Mouse (Mus musculus) lung, postnatal 0 days (tissue): ENCODE results near the gene Slc15a5. TPM values are rescaled to one million over a fixed set of nuclear protein-coding genes. Genes with fewer than 3 reads are reported as not detected.

Experiments
- ATAC-seq: fragments of 200-750 bp; cut with Nextera tagmentation; 2 replicates; pipeline ENCODE4 v1.8.0; 2017; ENCODE audit warnings: moderate library complexity
- DNase-seq: peaks from one replicate; pipeline ENCODE4 v3.0.0-alpha.2; 2016; ENCODE audit warnings: low spot score
- H3K27ac ChIP-seq: fragments of 300-500 bp; sonication (generic); 2 replicates; pipeline ENCODE4 v1.5.1; 2014; ENCODE audit warnings: antibody characterized with exemption, mild to moderate bottlenecking, low read length, mixed read lengths
- H3K27me3 ChIP-seq: fragments of 300-500 bp; sonication (generic); replicated peaks from 2 replicates; pipeline ENCODE4 v1.6.1; 2014; ENCODE audit warnings: low read length, mixed read lengths; ENCODE audit not compliant: insufficient read depth
- H3K36me3 ChIP-seq: fragments of 300-500 bp; sonication (generic); 2 replicates; pipeline ENCODE4 v1.6.1; 2014; ENCODE audit warnings: low read length, mixed read lengths; ENCODE audit not compliant: insufficient read depth
- H3K4me1 ChIP-seq: fragments of 300-500 bp; sonication (generic); 2 replicates; pipeline ENCODE4 v1.6.1; 2014; ENCODE audit warnings: antibody characterized with exemption, low read depth, low read length, mixed read lengths; ENCODE audit not compliant: insufficient read depth
- H3K4me2 ChIP-seq: fragments of 300-500 bp; sonication (generic); replicated peaks from 2 replicates; pipeline ENCODE4 v1.6.1; 2014; ENCODE audit warnings: low read depth, mild to moderate bottlenecking, low read length, moderate library complexity, mixed read lengths
- H3K4me3 ChIP-seq: fragments of 300-500 bp; sonication (generic); 2 replicates; pipeline ENCODE4 v1.5.1; 2014; ENCODE audit warnings: low read depth, low read length
- H3K9ac ChIP-seq: fragments of 300-500 bp; sonication (generic); replicated peaks from 2 replicates; pipeline ENCODE4 v1.6.1; 2014; ENCODE audit warnings: low read depth, mild to moderate bottlenecking
- H3K9me3 ChIP-seq: fragments of 300-500 bp; sonication (generic); 2 replicates; pipeline ENCODE4 v1.6.1; 2016; ENCODE audit warnings: low read length, mixed read lengths
- CTCF ChIP-seq: IDR thresholded peaks from 2 replicates; pipeline ENCODE4 v1.5.1; 2016; ENCODE audit warnings: antibody characterized with exemption, mild to moderate bottlenecking
- EP300 ChIP-seq: IDR thresholded peaks from 2 replicates; pipeline ENCODE4 v1.6.1; 2016; ENCODE audit warnings: antibody characterized with exemption, mild to moderate bottlenecking, control low read depth
- WGBS: fragments of 180-500 bp; shearing (Covaris S2); extraction: QIAGEN DNeasy Blood & Tissue Kit; methylation state at CpG from one replicate; pipeline ENCODE4 v1.1.7; 2014; 5-methylcytosine and 5-hydroxymethylcytosine counted together
- polyA plus RNA-seq: library from polyadenylated mRNA; unstranded; fragments of >200 nt; fragmentation: Nextera tagmentation; extraction: Ambion mirVana; gene quantifications from 2 replicates; pipeline ENCODE4 v1.2.1, GENCODE M21; 2015

The Slc15a5 gene
- polyA plus RNA-seq, 1 experiment from 2014 or later = not detected

DNA sequence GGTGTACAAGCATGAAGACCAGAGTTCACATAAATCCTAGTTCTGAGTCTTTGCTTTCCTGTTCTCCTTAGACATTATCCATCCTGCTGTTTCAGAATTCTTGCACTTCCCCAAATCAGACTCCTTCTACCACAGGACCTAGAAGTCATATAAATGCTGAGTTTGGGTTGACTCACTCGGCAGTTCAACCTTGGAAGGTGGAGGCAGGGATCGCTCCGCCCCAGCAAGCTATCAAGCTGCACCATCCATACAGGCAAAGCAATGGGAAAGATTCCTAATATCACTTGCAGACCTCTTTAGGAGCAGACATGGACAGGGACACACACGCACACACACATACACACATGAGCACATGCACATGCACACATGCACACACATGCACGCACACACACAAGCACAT lies 142.2 kb downstream of the Slc15a5 start:
- Histone ChIP-seq H3K27ac (no peak overlapping the region), H3K4me1 (peaks cover 12% of the 10 kb centered on the region; the same call in 1 of the 2 replicates), H3K27me3 (no peaks in the 10 kb centered on the region), H3K9me3 (no peaks in the 10 kb centered on the region), H3K4me2 (no peak overlapping the region), H3K4me3 (no peak overlapping the region), H3K36me3 (no peaks in the 10 kb centered on the region), H3K9ac (no peak overlapping the region)
- DNase-seq = no peak
- ATAC-seq = no peak
- TF ChIP-seq EP300 = no peak
- no peak for TF ChIP-seq CTCF
- 91% methylated on average over 5 of the region's 5 CpGs for WGBS

DNA sequence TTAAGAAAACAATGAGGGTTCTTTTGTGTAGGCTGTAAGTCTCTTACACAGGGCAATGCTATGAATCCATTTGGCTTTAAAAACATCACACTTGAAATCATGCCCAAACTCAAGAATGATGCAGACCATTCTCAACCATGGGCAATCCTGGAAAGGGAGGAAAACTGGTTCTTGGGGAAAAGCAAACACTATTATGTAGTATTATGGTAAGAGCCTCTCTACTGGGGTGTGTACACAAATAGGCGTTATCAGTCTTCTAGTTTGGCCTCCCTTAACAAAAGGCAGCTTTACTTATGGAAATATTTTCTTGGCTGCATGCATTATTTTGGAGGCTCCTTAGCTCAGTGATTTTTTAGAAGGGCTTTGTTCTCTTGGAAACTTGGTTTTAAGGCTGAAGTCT lies 143.4 kb downstream of the Slc15a5 start:
- no peaks in the 10 kb centered on the region for H3K27me3 ChIP-seq
- 0 out of 2 replicates have a peak overlapping the region, but pooled peaks have one; percentile 40 for H3K27ac ChIP-seq
- peak; percentile 74 for TF ChIP-seq EP300
- TF ChIP-seq CTCF = no peak
- peaks cover 12% of the 10 kb centered on the region; the same call in 1 of the 2 replicates for H3K4me1 ChIP-seq
- ATAC-seq (peak; percentile 81), DNase-seq (peak; percentile 62)
- no peaks in the 10 kb centered on the region for H3K36me3 ChIP-seq
- H3K9ac ChIP-seq = no peak overlapping the region
- 27% methylated on average over 1 of the region's 1 CpGs for WGBS
- H3K9me3 ChIP-seq = no peaks in the 10 kb centered on the region
- H3K4me2 ChIP-seq = no peak overlapping the region
- H3K4me3 ChIP-seq = no peak overlapping the region

- H3K27ac ChIP-seq = 0 out of 2 replicates have a peak overlapping the region, but pooled peaks have one; percentile 40
- no peak overlapping the region for H3K4me3 ChIP-seq
- no peaks in the 10 kb centered on the region for H3K27me3 ChIP-seq
- no peaks in the 10 kb centered on the region for H3K36me3 ChIP-seq
- H3K4me2 ChIP-seq = 0 out of 2 replicates have a peak overlapping the region, but pooled peaks have one; percentile 47
- TF ChIP-seq EP300 (no peak), CTCF (no peak)
- ATAC-seq (no peak), DNase-seq (no peak)
- H3K9ac ChIP-seq = no peak overlapping the region
- H3K4me1 ChIP-seq = peaks cover 12% of the 10 kb centered on the region; the same call in 1 of the 2 replicates
- H3K9me3 ChIP-seq = no peaks in the 10 kb centered on the region
- 32% methylated on average over 7 of the region's 7 CpGs for WGBS
Observed at GRCm38 (mm10) chr6:137935857-137936256, 143.9 kb downstream of the Slc15a5 start.

GRCm38 (mm10) chr6:137935341-137935740 lies 144.4 kb downstream of the Slc15a5 start:
- peak overlapping the region; percentile 16; the same call in 1 of the 2 replicates for H3K4me3 ChIP-seq
- peak overlapping the region; percentile 47 for H3K4me2 ChIP-seq
- ATAC-seq (peak; percentile 18; the same call in 1 of the 2 replicates), DNase-seq (peak; percentile 71)
- peaks cover 12% of the 10 kb centered on the region; the same call in 1 of the 2 replicates for H3K4me1 ChIP-seq
- no peak overlapping the region for H3K9ac ChIP-seq
- H3K27ac ChIP-seq = 0 out of 2 replicates have a peak overlapping the region, but pooled peaks have one; percentile 40
- H3K36me3 ChIP-seq = no peaks in the 10 kb centered on the region
- 7% methylated on average over 8 of the region's 8 CpGs for WGBS
- no peaks in the 10 kb centered on the region for H3K27me3 ChIP-seq
- no peaks in the 10 kb centered on the region for H3K9me3 ChIP-seq
- TF ChIP-seq EP300 = no peak

GRCm38 (mm10) chr6:137934545-137935298 lies 145.0 kb downstream of the Slc15a5 start:
- Histone ChIP-seq H3K4me3 (peak overlapping the region; percentile 16; the same call in 1 of the 2 replicates), H3K4me1 (peaks cover 12% of the 10 kb centered on the region; the same call in 1 of the 2 replicates), H3K27me3 (no peaks in the 10 kb centered on the region), H3K9me3 (no peaks in the 10 kb centered on the region), H3K27ac (no peak overlapping the region), H3K9ac (no peak overlapping the region), H3K36me3 (no peaks in the 10 kb centered on the region), H3K4me2 (peak overlapping the region; percentile 47)
- DNase-seq (peak; percentile 44), ATAC-seq (no peak; the same call in 1 of the 2 replicates)
- TF ChIP-seq EP300 (no peak), CTCF (no peak)
- WGBS = 14% methylated on average over 3 of the region's 3 CpGs

Other genes with a start within 250 kb of the Slc15a5 start
- gene Mgst1, start 60.4 kb upstream of the Slc15a5 start, polyA plus RNA-seq = 1,075 and 1,107 TPM in 2 replicates